Mouse (Mus musculus) ES-E14 (cell line): Measurements from ENCODE around the gene Ankrd11. TPM values are rescaled to one million over a fixed set of nuclear protein-coding genes. Genes with fewer than 3 reads are reported as not detected.

Experiments used
- DNase-seq: peaks from one replicate; pipeline ENCODE4 v3.0.0-alpha.2; 2013; ENCODE audit warnings: low read depth, low spot score
- H3K27ac ChIP-seq: 2 replicates; pipeline ENCODE4 v1.5.1; 2012; ENCODE audit warnings: low read depth, mild to moderate bottlenecking, low read length, moderate library complexity, mixed read lengths; ENCODE audit not compliant: poor library complexity, insufficient read depth, severe bottlenecking
- H3K36me3 ChIP-seq: 2 replicates; pipeline ENCODE4 v1.6.1; 2012; ENCODE audit warnings: mild to moderate bottlenecking, low read length, moderate library complexity, mixed read lengths; ENCODE audit not compliant: control insufficient read depth, poor library complexity, insufficient read depth, severe bottlenecking
- H3K4me1 ChIP-seq, 2 experiments: fragments of 150-350 bp in 1 of 2; sonication (generic) in 1 of 2; 2 replicates each; pipeline ENCODE4 v1.6.1; 2012; ENCODE audit warnings: low read length in 2 of 2, mild to moderate bottlenecking in 1 of 2, mixed read lengths in 1 of 2; ENCODE audit not compliant: control insufficient read depth in 2 of 2, insufficient read depth in 2 of 2, poor library complexity in 1 of 2
- H3K4me3 ChIP-seq, 2 experiments: fragments of 150-350 bp in 1 of 2; sonication (generic) in 1 of 2; 2 replicates each; pipeline ENCODE4 v1.5.1; 2012; ENCODE audit warnings: low read length in 2 of 2, low read depth in 1 of 2, mild to moderate bottlenecking in 1 of 2, mixed read lengths in 1 of 2; ENCODE audit not compliant: insufficient read depth in 1 of 2, poor library complexity in 1 of 2, severe bottlenecking in 1 of 2
- H3K9ac ChIP-seq: 2 replicates; pipeline ENCODE4 v1.6.1; 2012; ENCODE audit warnings: low read depth, mild to moderate bottlenecking, low read length, mixed read lengths; ENCODE audit not compliant: poor library complexity, insufficient read depth, severe bottlenecking
- H3K9me3 ChIP-seq: fragments of 150-350 bp; sonication (generic); 2 replicates; pipeline ENCODE4 v1.6.1; 2012; ENCODE audit warnings: low read depth, mild to moderate bottlenecking, low read length; ENCODE audit not compliant: control insufficient read depth, insufficient read depth
- CHD2 ChIP-seq: IDR thresholded peaks from 2 replicates; pipeline ENCODE4 v1.6.1; 2014; ENCODE audit warnings: mild to moderate bottlenecking, low read depth, low read length, inconsistent platforms
- HCFC1 ChIP-seq: IDR thresholded peaks from 2 replicates; pipeline ENCODE4 v1.6.1; 2012; ENCODE audit warnings: low read length, inconsistent platforms, borderline replicate concordance; ENCODE audit not compliant: insufficient read depth
- MAFK ChIP-seq: IDR thresholded peaks from 2 replicates; pipeline ENCODE4 v1.6.1; 2014; ENCODE audit warnings: mild to moderate bottlenecking, low read depth, low read length, inconsistent platforms; ENCODE audit not compliant: insufficient read depth
- ZC3H11A ChIP-seq: IDR thresholded peaks from 2 replicates; pipeline ENCODE4 v1.6.1; 2012; ENCODE audit warnings: low read depth, mild to moderate bottlenecking, inconsistent platforms, low read length, borderline replicate concordance
- ZNF384 ChIP-seq: IDR thresholded peaks from 2 replicates; pipeline ENCODE4 v1.6.1; 2012; ENCODE audit warnings: low read depth, low read length, inconsistent platforms
- in situ Hi-C, 2 experiments: fragments of 600-800 bp; cut with MboI; formaldehyde crosslinking; loops; one replicate each; pipeline ENCODE4 v1.15.1; 2025; ENCODE audit warnings: low sequenced_read_pairs in 2 of 2, inconsistent platforms in 1 of 2; ENCODE audit not compliant: unreplicated experiment in 2 of 2
- total RNA-seq: library from RNA; depleted of rRNA; stranded (reverse); fragments of 300-350 nt; gene quantifications from 2 replicates; pipeline ENCODE4 v1.2.3, GENCODE M21; 2012

The Ankrd11 gene
- total RNA-seq, 1 experiment = 155 TPM

- Histone ChIP-seq H3K27ac (peak overlapping the region; percentile 82), H3K36me3 (no peaks in the 10 kb centered on the region), H3K9ac (peak overlapping the region; percentile 95), H3K4me3 (peak overlapping the region; percentile 85 to 95; a peak in 3 of 4 replicates), H3K4me1 (peaks cover 6 to 12% of the 10 kb centered on the region in 2 experiments; a peak in 3 of 4 replicates), H3K9me3 (no peaks in the 10 kb centered on the region)
- no peak for TF ChIP-seq MAFK
- no peak for TF ChIP-seq ZC3H11A
- no peak for TF ChIP-seq ZNF384
- no peak for TF ChIP-seq CHD2
- no peak for TF ChIP-seq HCFC1
- DNase-seq = no peak
- in situ Hi-C loops = no loop called here
Measured at GRCm38 (mm10) chr8:123041774-123042105, 337 bp downstream of the Ankrd11 start.

- no peaks in the 10 kb centered on the region for H3K36me3 ChIP-seq
- DNase-seq = no peak
- H3K9me3 ChIP-seq = no peaks in the 10 kb centered on the region
- H3K4me3 ChIP-seq = peak overlapping the region; percentile 85 to 95
- H3K4me1 ChIP-seq = peaks cover 6 to 13% of the 10 kb centered on the region in 2 experiments; a peak in 3 of 4 replicates
- TF ChIP-seq ZNF384 (no peak), HCFC1 (no peak), CHD2 (no peak), MAFK (no peak), ZC3H11A (no peak)
- H3K9ac ChIP-seq = peak overlapping the region; percentile 95
- H3K27ac ChIP-seq = peak overlapping the region; percentile 82
- in situ Hi-C loops = no loop called here
Measured at GRCm38 (mm10) chr8:123041008-123041773, 886 bp downstream of the Ankrd11 start.

- H3K36me3 ChIP-seq = no peaks in the 10 kb centered on the region
- H3K27ac ChIP-seq = no peak overlapping the region
- H3K4me1 ChIP-seq = peaks cover 6 to 14% of the 10 kb centered on the region in 2 experiments; a peak in 3 of 4 replicates
- H3K9me3 ChIP-seq = no peaks in the 10 kb centered on the region
- TF ChIP-seq ZC3H11A (no peak), CHD2 (no peak), HCFC1 (no peak), ZNF384 (no peak), MAFK (no peak)
- H3K9ac ChIP-seq = peak overlapping the region; percentile 20; the same call in 1 of the 2 replicates
- peak; percentile 51 for DNase-seq
- peak overlapping the region; percentile 85 to 95 for H3K4me3 ChIP-seq
- in situ Hi-C loops = no loop called here
Measured at GRCm38 (mm10) chr8:123040110-123040650, 1.9 kb downstream of the Ankrd11 start.

- TF ChIP-seq CHD2 = no peak
- no peak for TF ChIP-seq HCFC1
- TF ChIP-seq ZC3H11A = no peak
- TF ChIP-seq MAFK = no peak
- TF ChIP-seq ZNF384 = no peak
- no peaks in the 10 kb centered on the region for H3K36me3 ChIP-seq
- no peaks in the 10 kb centered on the region for H3K9me3 ChIP-seq
- in situ Hi-C loops = no loop called here
- H3K4me3 ChIP-seq = peak overlapping the region in 1 of 2 experiments; percentile 2; a peak in 1 of 4 replicates
- no peak overlapping the region for H3K9ac ChIP-seq
- H3K27ac ChIP-seq = no peak overlapping the region
- peaks cover 6 to 14% of the 10 kb centered on the region in 2 experiments; a peak in 3 of 4 replicates for H3K4me1 ChIP-seq
- no peak for DNase-seq
Measured at GRCm38 (mm10) chr8:123039376-123040109, 2.5 kb downstream of the Ankrd11 start.
